Mouse (Mus musculus): Measurements from ENCODE around the gene Wdr25. TPM values are rescaled to one million over a fixed set of nuclear protein-coding genes. Genes with fewer than 3 reads are reported as not detected.

Wdr25 gene
- polyA plus RNA-seq, 1 experiment = not detected

- 85% methylated on average over 7 of the region's 7 CpGs for WGBS
- H3K4me3 ChIP-seq (ENCODE audit: insufficient read depth, low read depth, low read length) = no peak overlapping the region
- no peak for TF ChIP-seq POLR2A (IDR thresholded peaks at IDR 0.05; ENCODE audit: insufficient read depth, low read depth, low read length)
- TF ChIP-seq CTCF (IDR thresholded peaks at IDR 0.05; ENCODE audit: insufficient read depth, low read depth, low read length) = no peak
- no peaks in the 10 kb centered on the region for H3K4me1 ChIP-seq (ENCODE audit: control insufficient read depth, insufficient read depth, low read length)
- no peak overlapping the region for H3K27ac ChIP-seq (ENCODE audit: insufficient read depth, low read depth, low read length)
Observed at GRCm38 (mm10) chr12:108857589-108858184, 35.7 kb upstream of the Wdr25 start.

GRCm38 (mm10) chr12:108858486-108858885 is 34.9 kb upstream of the Wdr25 start:
- 67% methylated on average over 5 of the region's 5 CpGs for WGBS
- TF ChIP-seq POLR2A (IDR thresholded peaks at IDR 0.05; ENCODE audit: insufficient read depth, low read depth, low read length) = no peak
- no peak for TF ChIP-seq CTCF (IDR thresholded peaks at IDR 0.05; ENCODE audit: insufficient read depth, low read depth, low read length)
- Histone ChIP-seq H3K4me1 (ENCODE audit: control insufficient read depth, insufficient read depth, low read length) (no peaks in the 10 kb centered on the region), H3K4me3 (ENCODE audit: insufficient read depth, low read depth, low read length) (no peak overlapping the region), H3K27ac (ENCODE audit: insufficient read depth, low read depth, low read length) (no peak overlapping the region)

GRCm38 (mm10) chr12:108865007-108865494 is 28.4 kb upstream of the Wdr25 start:
- H3K4me1 ChIP-seq (ENCODE audit: control insufficient read depth, insufficient read depth, low read length) = no peaks in the 10 kb centered on the region
- H3K27ac ChIP-seq (ENCODE audit: insufficient read depth, low read depth, low read length) = no peak overlapping the region
- 88% methylated on average over 6 of the region's 6 CpGs for WGBS
- TF ChIP-seq CTCF (IDR thresholded peaks at IDR 0.05; ENCODE audit: insufficient read depth, low read depth, low read length) = no peak
- no peak for TF ChIP-seq POLR2A (IDR thresholded peaks at IDR 0.05; ENCODE audit: insufficient read depth, low read depth, low read length)
- no peak overlapping the region for H3K4me3 ChIP-seq (ENCODE audit: insufficient read depth, low read depth, low read length)

GRCm38 (mm10) chr12:108869575-108869974 is 23.9 kb upstream of the Wdr25 start:
- H3K27ac ChIP-seq (ENCODE audit: insufficient read depth, low read depth, low read length) = no peak overlapping the region
- no peak overlapping the region for H3K4me3 ChIP-seq (ENCODE audit: insufficient read depth, low read depth, low read length)
- H3K4me1 ChIP-seq (ENCODE audit: control insufficient read depth, insufficient read depth, low read length) = no peaks in the 10 kb centered on the region
- 73% methylated on average over 2 of the region's 2 CpGs for WGBS
- TF ChIP-seq CTCF (IDR thresholded peaks at IDR 0.05; ENCODE audit: insufficient read depth, low read depth, low read length) (no peak), POLR2A (IDR thresholded peaks at IDR 0.05; ENCODE audit: insufficient read depth, low read depth, low read length) (no peak)

GRCm38 (mm10) chr12:108873122-108873521 is 20.3 kb upstream of the Wdr25 start:
- no peaks in the 10 kb centered on the region for H3K4me1 ChIP-seq (ENCODE audit: control insufficient read depth, insufficient read depth, low read length)
- H3K4me3 ChIP-seq (ENCODE audit: insufficient read depth, low read depth, low read length) = no peak overlapping the region
- TF ChIP-seq POLR2A (IDR thresholded peaks at IDR 0.05; ENCODE audit: insufficient read depth, low read depth, low read length) (no peak), CTCF (IDR thresholded peaks at IDR 0.05; ENCODE audit: insufficient read depth, low read depth, low read length) (no peak)
- no peak overlapping the region for H3K27ac ChIP-seq (ENCODE audit: insufficient read depth, low read depth, low read length)
- 84% methylated on average over 5 of the region's 5 CpGs for WGBS

- no peak overlapping the region for H3K27ac ChIP-seq (ENCODE audit: insufficient read depth, low read depth, low read length)
- TF ChIP-seq POLR2A (IDR thresholded peaks at IDR 0.05; ENCODE audit: insufficient read depth, low read depth, low read length) = no peak
- TF ChIP-seq CTCF (IDR thresholded peaks at IDR 0.05; ENCODE audit: insufficient read depth, low read depth, low read length) = no peak
- no peak overlapping the region for H3K4me3 ChIP-seq (ENCODE audit: insufficient read depth, low read depth, low read length)
- 93% methylated on average over 4 of the region's 4 CpGs for WGBS
- H3K4me1 ChIP-seq (ENCODE audit: control insufficient read depth, insufficient read depth, low read length) = no peaks in the 10 kb centered on the region
Observed at GRCm38 (mm10) chr12:108879138-108879537, 14.3 kb upstream of the Wdr25 start.

GRCm38 (mm10) chr12:108880606-108881005 is 12.8 kb upstream of the Wdr25 start:
- H3K4me1 ChIP-seq (ENCODE audit: control insufficient read depth, insufficient read depth, low read length) = no peaks in the 10 kb centered on the region
- H3K27ac ChIP-seq (ENCODE audit: insufficient read depth, low read depth, low read length) = no peak overlapping the region
- 95% methylated on average over 5 of the region's 5 CpGs for WGBS
- H3K4me3 ChIP-seq (ENCODE audit: insufficient read depth, low read depth, low read length) = no peak overlapping the region
- no peak for TF ChIP-seq POLR2A (IDR thresholded peaks at IDR 0.05; ENCODE audit: insufficient read depth, low read depth, low read length)
- no peak for TF ChIP-seq CTCF (IDR thresholded peaks at IDR 0.05; ENCODE audit: insufficient read depth, low read depth, low read length)

- Histone ChIP-seq H3K27ac (ENCODE audit: insufficient read depth, low read depth, low read length) (no peak overlapping the region), H3K4me1 (ENCODE audit: control insufficient read depth, insufficient read depth, low read length) (no peaks in the 10 kb centered on the region), H3K4me3 (ENCODE audit: insufficient read depth, low read depth, low read length) (no peak overlapping the region)
- TF ChIP-seq POLR2A (IDR thresholded peaks at IDR 0.05; ENCODE audit: insufficient read depth, low read depth, low read length) (no peak), CTCF (IDR thresholded peaks at IDR 0.05; ENCODE audit: insufficient read depth, low read depth, low read length) (no peak)
- 86% methylated on average over 3 of the region's 3 CpGs for WGBS
Observed at GRCm38 (mm10) chr12:108881192-108881591, 12.2 kb upstream of the Wdr25 start.

GRCm38 (mm10) chr12:108882776-108883175 is 10.7 kb upstream of the Wdr25 start:
- Histone ChIP-seq H3K4me3 (ENCODE audit: insufficient read depth, low read depth, low read length) (no peak overlapping the region), H3K27ac (ENCODE audit: insufficient read depth, low read depth, low read length) (no peak overlapping the region), H3K4me1 (ENCODE audit: control insufficient read depth, insufficient read depth, low read length) (no peaks in the 10 kb centered on the region)
- no peak for TF ChIP-seq CTCF (IDR thresholded peaks at IDR 0.05; ENCODE audit: insufficient read depth, low read depth, low read length)
- no peak for TF ChIP-seq POLR2A (IDR thresholded peaks at IDR 0.05; ENCODE audit: insufficient read depth, low read depth, low read length)
- 88% methylated on average over 8 of the region's 8 CpGs for WGBS

All from olfactory bulb, adult 2 months (tissue).